Mouse (Mus musculus) embryo, embryonic 9.5 days (tissue): ENCODE data around the gene Hes2.
A peak's percentile ranks its signal among the peaks of the same experiment; 100 is the strongest.

Experiments used
- DNase-seq: peaks from one replicate; pipeline ENCODE4 v3.0.0-alpha.2; 2017; ENCODE audit errors: extremely low spot score

Gene Hes2

GRCm38 (mm10) chr4:152131809-152132771 is 26.6 kb upstream of the Hes2 start:
- peak; percentile 61 for DNase-seq

- DNase-seq = no peak
These were observed 25.9 kb upstream of the Hes2 start for GRCm38 (mm10) chr4:152132772-152133169.

- DNase-seq = no peak
These were observed 25.5 kb upstream of the Hes2 start for GRCm38 (mm10) chr4:152133213-152133612.

- DNase-seq = peak; percentile 47
These were observed 24.2 kb upstream of the Hes2 start for GRCm38 (mm10) chr4:152134507-152134906.

- no peak for DNase-seq
These were observed 23.3 kb upstream of the Hes2 start for GRCm38 (mm10) chr4:152135363-152135762.

- DNase-seq = no peak
These were observed 22.4 kb upstream of the Hes2 start for GRCm38 (mm10) chr4:152136112-152136875.

- no peak for DNase-seq
These were observed 21.8 kb upstream of the Hes2 start for GRCm38 (mm10) chr4:152136876-152137250.

- DNase-seq = peak; percentile 93
These were observed 20.0 kb upstream of the Hes2 start for GRCm38 (mm10) chr4:152138497-152139260.

- peak; percentile 54 for DNase-seq
These were observed 18.2 kb upstream of the Hes2 start for GRCm38 (mm10) chr4:152140441-152140840.

- DNase-seq = no peak
These were observed 17.0 kb upstream of the Hes2 start for GRCm38 (mm10) chr4:152141521-152142135.

GRCm38 (mm10) chr4:152143632-152144031 is 15.0 kb upstream of the Hes2 start:
- no peak for DNase-seq

- DNase-seq = no peak
These were observed 13.2 kb upstream of the Hes2 start for GRCm38 (mm10) chr4:152145473-152145872.

- no peak for DNase-seq
These were observed 12.4 kb upstream of the Hes2 start for GRCm38 (mm10) chr4:152146033-152146827.

GRCm38 (mm10) chr4:152150546-152150945 is 8.1 kb upstream of the Hes2 start:
- no peak for DNase-seq

- no peak for DNase-seq
These were observed 7.2 kb upstream of the Hes2 start for GRCm38 (mm10) chr4:152151451-152151965.

GRCm38 (mm10) chr4:152151966-152152544 is 6.6 kb upstream of the Hes2 start, which contains the start of gene Espn:
Gene Espn, minus strand, starts transcription at chr4:152152371.
- DNase-seq = peak; percentile 82

GRCm38 (mm10) chr4:152153771-152154177 is 4.9 kb upstream of the Hes2 start:
- peak; percentile 85 for DNase-seq

GRCm38 (mm10) chr4:152155019-152155418 is 3.6 kb upstream of the Hes2 start:
- DNase-seq = no peak

- peak; percentile 58 for DNase-seq
These were observed 685 bp upstream of the Hes2 start for GRCm38 (mm10) chr4:152157779-152158584.
